Mouse (Mus musculus) embryonic facial prominence, embryonic 10.5 days (tissue): ENCODE data around the gene Uty. TPM values are rescaled to one million over a fixed set of nuclear protein-coding genes. Genes with fewer than 3 reads are reported as not detected.

Experiments
- DNase-seq: peaks from one replicate; pipeline ENCODE4 v3.0.0-alpha.2; 2017; ENCODE audit warnings: low spot score
- H3K27ac ChIP-seq: fragments of 300-500 bp; sonication (generic); replicated peaks from 2 replicates; pipeline ENCODE4 v1.5.1; 2016; ENCODE audit warnings: mild to moderate bottlenecking
- H3K27me3 ChIP-seq: fragments of 300-500 bp; sonication (generic); replicated peaks from 2 replicates; pipeline ENCODE4 v1.6.1; 2016; ENCODE audit warnings: low read depth, mild to moderate bottlenecking; ENCODE audit not compliant: poor library complexity, severe bottlenecking
- H3K36me3 ChIP-seq: fragments of 300-500 bp; sonication (generic); replicated peaks from 2 replicates; pipeline ENCODE4 v1.6.1; 2016; ENCODE audit warnings: mild to moderate bottlenecking, moderate library complexity
- H3K4me1 ChIP-seq: fragments of 300-500 bp; sonication (generic); 2 replicates; pipeline ENCODE4 v1.6.1; 2016
- H3K4me3 ChIP-seq: fragments of 300-500 bp; sonication (generic); 2 replicates; pipeline ENCODE4 v1.5.1; 2016; ENCODE audit warnings: mild to moderate bottlenecking, moderate library complexity
- H3K9me3 ChIP-seq: fragments of 300-500 bp; sonication (generic); 2 replicates; pipeline ENCODE4 v1.6.1; 2016; ENCODE audit warnings: mild to moderate bottlenecking
- WGBS: fragments of 180-500 bp; shearing (Covaris S2); methylation state at CpG from one replicate; pipeline ENCODE4 v1.1.7; 2016; 5-methylcytosine and 5-hydroxymethylcytosine counted together
- polyA plus RNA-seq: library from polyadenylated mRNA; unstranded; fragments of >200 nt; fragmentation: Nextera tagmentation; extraction: Ambion mirVana; gene quantifications from 2 replicates; pipeline ENCODE4 v1.2.1, GENCODE M21; 2016

Uty gene
- 12.8 and 16.4 TPM in 2 replicates for polyA plus RNA-seq

- peak; percentile 51 for DNase-seq
- Histone ChIP-seq H3K27me3 (no peaks in the 10 kb centered on the region), H3K4me1 (no peaks in the 10 kb centered on the region), H3K9me3 (no peaks in the 10 kb centered on the region), H3K4me3 (peak within 1 kb of the TSS; percentile 54), H3K36me3 (no peaks in the 10 kb centered on the region), H3K27ac (peak within 1 kb of the TSS; percentile 83)
- under 1% methylated on average over 21 of the region's 21 CpGs for WGBS
Measured at GRCm38 (mm10) chrY:1245426-1245863, at the start of gene Uty. TSS of gene Uty (minus strand) at chrY:1245759.

GRCm38 (mm10) chrY:1293708-1294107 lies 48.1 kb upstream of the Uty start:
- DNase-seq, result no peak
- Histone ChIP-seq H3K27ac (no peak overlapping the region), H3K4me1 (no peaks in the 10 kb centered on the region), H3K36me3 (no peaks in the 10 kb centered on the region), H3K27me3 (no peaks in the 10 kb centered on the region), H3K4me3 (no peak overlapping the region), H3K9me3 (no peaks in the 10 kb centered on the region)

- Histone ChIP-seq H3K27ac (peak within 1 kb of the TSS; percentile 57; the same call in 1 of the 2 replicates), H3K27me3 (no peaks in the 10 kb centered on the region), H3K4me3 (peak within 1 kb of the TSS; percentile 52), H3K4me1 (no peaks in the 10 kb centered on the region), H3K36me3 (no peaks in the 10 kb centered on the region), H3K9me3 (no peaks in the 10 kb centered on the region)
- WGBS, result 1% methylated on average over 31 of the region's 31 CpGs
- peak; percentile 64 for DNase-seq
Measured at GRCm38 (mm10) chrY:1286171-1286795, 40.7 kb upstream of the Uty start, which contains the start of gene Ddx3y. TSS of gene Ddx3y (minus strand) at chrY:1286629.

- H3K9me3 ChIP-seq, result no peaks in the 10 kb centered on the region
- peak overlapping the region; percentile 57; the same call in 1 of the 2 replicates for H3K27ac ChIP-seq
- peak; percentile 8 for DNase-seq
- WGBS, result 2% methylated on average over 12 of the region's 12 CpGs
- no peaks in the 10 kb centered on the region for H3K4me1 ChIP-seq
- H3K27me3 ChIP-seq, result no peaks in the 10 kb centered on the region
- peak overlapping the region; percentile 52 for H3K4me3 ChIP-seq
- H3K36me3 ChIP-seq, result no peaks in the 10 kb centered on the region
Measured at GRCm38 (mm10) chrY:1285735-1286134, 40.2 kb upstream of the Uty start.

GRCm38 (mm10) chrY:1246117-1246516 lies 558 bp upstream of the Uty start:
- no peaks in the 10 kb centered on the region for H3K27me3 ChIP-seq
- 67% methylated on average over 6 of the region's 6 CpGs for WGBS
- no peaks in the 10 kb centered on the region for H3K9me3 ChIP-seq
- no peaks in the 10 kb centered on the region for H3K36me3 ChIP-seq
- no peak overlapping the region for H3K27ac ChIP-seq
- H3K4me3 ChIP-seq, result peak overlapping the region; percentile 54; the same call in 1 of the 2 replicates
- H3K4me1 ChIP-seq, result no peaks in the 10 kb centered on the region
- DNase-seq, result no peak

GRCm38 (mm10) chrY:1244940-1245339 lies 619 bp downstream of the Uty start:
- under 1% methylated on average over 9 of the region's 9 CpGs for WGBS
- Histone ChIP-seq H3K4me1 (no peaks in the 10 kb centered on the region), H3K4me3 (peak overlapping the region; percentile 54), H3K27me3 (no peaks in the 10 kb centered on the region), H3K27ac (peak overlapping the region; percentile 83), H3K9me3 (no peaks in the 10 kb centered on the region), H3K36me3 (no peaks in the 10 kb centered on the region)
- no peak for DNase-seq

- peak overlapping the region; percentile 83; the same call in 1 of the 2 replicates for H3K27ac ChIP-seq
- no peaks in the 10 kb centered on the region for H3K27me3 ChIP-seq
- WGBS, result 62% methylated on average over 5 of the region's 5 CpGs
- H3K4me3 ChIP-seq, result peak overlapping the region; percentile 54
- no peaks in the 10 kb centered on the region for H3K9me3 ChIP-seq
- DNase-seq, result no peak
- no peaks in the 10 kb centered on the region for H3K4me1 ChIP-seq
- no peaks in the 10 kb centered on the region for H3K36me3 ChIP-seq
Measured at GRCm38 (mm10) chrY:1244421-1244820, 1.1 kb downstream of the Uty start.

GRCm38 (mm10) chrY:1220001-1220400 lies 25.6 kb downstream of the Uty start:
- Histone ChIP-seq H3K4me1 (no peaks in the 10 kb centered on the region), H3K4me3 (no peak overlapping the region), H3K27ac (no peak overlapping the region), H3K9me3 (no peaks in the 10 kb centered on the region), H3K27me3 (no peaks in the 10 kb centered on the region), H3K36me3 (no peaks in the 10 kb centered on the region)
- 83% methylated on average over 7 of the region's 7 CpGs for WGBS
- DNase-seq, result no peak

- H3K27ac ChIP-seq, result no peak overlapping the region
- H3K27me3 ChIP-seq, result no peaks in the 10 kb centered on the region
- no peaks in the 10 kb centered on the region for H3K9me3 ChIP-seq
- H3K4me1 ChIP-seq, result no peaks in the 10 kb centered on the region
- WGBS, result 100% methylated on average over 1 of the region's 1 CpGs
- no peak overlapping the region for H3K4me3 ChIP-seq
- H3K36me3 ChIP-seq, result no peaks in the 10 kb centered on the region
- no peak for DNase-seq
Measured at GRCm38 (mm10) chrY:1178476-1178875, 67.1 kb downstream of the Uty start.

GRCm38 (mm10) chrY:1163054-1163453 lies 82.5 kb downstream of the Uty start:
- H3K36me3 ChIP-seq, result no peaks in the 10 kb centered on the region
- H3K4me3 ChIP-seq, result no peak overlapping the region
- no peaks in the 10 kb centered on the region for H3K9me3 ChIP-seq
- H3K4me1 ChIP-seq, result no peaks in the 10 kb centered on the region
- H3K27ac ChIP-seq, result no peak overlapping the region
- DNase-seq, result no peak
- no peaks in the 10 kb centered on the region for H3K27me3 ChIP-seq

- H3K27ac ChIP-seq, result no peak overlapping the region
- no peak overlapping the region for H3K4me3 ChIP-seq
- H3K27me3 ChIP-seq, result no peaks in the 10 kb centered on the region
- DNase-seq, result no peak
- no peaks in the 10 kb centered on the region for H3K4me1 ChIP-seq
- no peaks in the 10 kb centered on the region for H3K36me3 ChIP-seq
- WGBS, result 90% methylated on average over 5 of the region's 5 CpGs
- no peaks in the 10 kb centered on the region for H3K9me3 ChIP-seq
Measured at GRCm38 (mm10) chrY:1116153-1116552, 129.4 kb downstream of the Uty start.

GRCm38 (mm10) chrY:1114016-1114415 lies 131.5 kb downstream of the Uty start:
- 20% methylated on average over 2 of the region's 2 CpGs for WGBS
- Histone ChIP-seq H3K36me3 (no peaks in the 10 kb centered on the region), H3K27me3 (no peaks in the 10 kb centered on the region), H3K4me1 (no peaks in the 10 kb centered on the region), H3K4me3 (no peak overlapping the region), H3K9me3 (no peaks in the 10 kb centered on the region), H3K27ac (no peak overlapping the region)
- DNase-seq, result no peak
